Mouse (Mus musculus): ENCODE results near the gene Actn2. TPM values are rescaled to one million over a fixed set of nuclear protein-coding genes. Genes with fewer than 3 reads are reported as not detected.

Gene Actn2
- polyA plus RNA-seq, 1 experiment = 93.2 TPM

DNA sequence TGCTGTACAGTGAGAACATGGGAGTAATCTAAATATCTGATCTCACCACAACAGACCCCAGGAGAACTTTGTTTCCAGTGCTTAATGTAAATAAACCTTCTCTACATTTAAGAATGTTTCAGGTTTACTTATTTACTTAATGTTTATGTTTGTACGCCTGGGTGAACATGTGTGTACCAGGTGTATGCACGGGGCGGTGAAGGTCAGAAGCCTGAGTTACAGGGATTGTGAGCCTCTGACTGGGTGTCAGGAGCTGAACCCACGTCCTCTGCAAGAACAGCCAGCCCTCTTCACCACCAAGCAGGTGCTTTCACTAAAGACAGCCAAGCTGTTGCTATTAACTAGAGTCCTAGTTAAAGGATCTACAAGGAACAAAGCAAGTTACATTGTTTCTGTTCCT lies 66.3 kb downstream of the Actn2 start:
- 61% methylated on average over 4 of the region's 4 CpGs for WGBS
- Histone ChIP-seq H3K27ac (ENCODE audit: control insufficient read depth, insufficient read depth, low read length) (peak overlapping the region; percentile 38), H3K4me3 (ENCODE audit: control insufficient read depth, insufficient read depth, low read length) (no peak overlapping the region), H3K4me1 (replicated peaks; ENCODE audit: control insufficient read depth, insufficient read depth, low read length) (peaks cover 26% of the 10 kb centered on the region), H3K27me3 (ENCODE audit: control insufficient read depth, insufficient read depth, low read length) (no peaks in the 10 kb centered on the region), H3K36me3 (ENCODE audit: control insufficient read depth, insufficient read depth, low read length) (no peaks in the 10 kb centered on the region)
- DNase-seq = no peak
- TF ChIP-seq CTCF (IDR thresholded peaks at IDR 0.05; ENCODE audit: borderline replicate concordance, control insufficient read depth, extremely low read depth, insufficient read depth, low read length, poor library complexity) (no peak), POLR2A (IDR thresholded peaks at IDR 0.05; ENCODE audit: control insufficient read depth, extremely low read depth, insufficient read depth, low read length, poor library complexity) (no peak)

DNA sequence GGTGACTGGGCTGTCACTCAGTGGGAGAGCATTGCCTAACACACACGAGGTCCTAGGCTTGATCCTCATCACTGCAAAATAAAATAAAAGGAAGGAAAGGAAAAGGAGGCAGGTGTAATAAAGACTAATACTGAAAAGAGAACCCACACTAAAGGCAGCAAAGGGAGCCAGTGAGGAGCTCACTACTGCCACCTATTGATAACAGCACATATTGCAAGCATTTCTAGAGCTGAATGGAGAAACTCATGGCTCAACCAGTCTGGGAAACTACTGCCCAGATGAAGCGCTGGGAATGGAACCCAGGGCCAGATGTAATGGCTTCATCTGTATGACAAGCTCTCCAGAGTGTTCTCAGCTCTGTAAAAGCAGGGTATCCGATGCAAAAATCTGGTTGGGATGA lies 67.6 kb downstream of the Actn2 start:
- DNase-seq = peak; percentile 50
- Histone ChIP-seq H3K27ac (ENCODE audit: control insufficient read depth, insufficient read depth, low read length) (no peak overlapping the region), H3K4me1 (replicated peaks; ENCODE audit: control insufficient read depth, insufficient read depth, low read length) (peaks cover 26% of the 10 kb centered on the region), H3K36me3 (ENCODE audit: control insufficient read depth, insufficient read depth, low read length) (no peaks in the 10 kb centered on the region), H3K4me3 (ENCODE audit: control insufficient read depth, insufficient read depth, low read length) (no peak overlapping the region), H3K27me3 (ENCODE audit: control insufficient read depth, insufficient read depth, low read length) (no peaks in the 10 kb centered on the region)
- no peak for TF ChIP-seq CTCF (IDR thresholded peaks at IDR 0.05; ENCODE audit: borderline replicate concordance, control insufficient read depth, extremely low read depth, insufficient read depth, low read length, poor library complexity)
- no peak for TF ChIP-seq POLR2A (IDR thresholded peaks at IDR 0.05; ENCODE audit: control insufficient read depth, extremely low read depth, insufficient read depth, low read length, poor library complexity)
- WGBS = 56% methylated on average over 3 of the region's 3 CpGs

DNA sequence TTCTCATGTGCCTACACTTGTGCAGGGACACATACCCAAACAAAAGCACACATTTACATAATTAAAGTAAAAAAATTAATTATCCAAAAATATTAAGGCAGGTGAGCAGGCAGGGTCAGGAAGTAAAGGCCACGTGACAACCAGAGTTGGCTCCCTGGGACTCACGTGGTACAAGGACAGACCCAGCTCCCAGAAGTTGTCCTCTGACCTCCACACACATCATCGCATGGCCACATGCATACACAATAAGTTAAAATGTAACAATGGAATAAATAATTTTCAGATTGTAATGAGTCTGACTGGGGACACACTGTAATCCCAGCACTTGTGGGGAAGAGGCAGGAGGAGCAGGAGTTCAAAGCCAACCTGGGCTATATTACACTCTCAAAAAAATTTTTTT lies 72.6 kb downstream of the Actn2 start:
- DNase-seq = no peak
- TF ChIP-seq POLR2A (IDR thresholded peaks at IDR 0.05; ENCODE audit: control insufficient read depth, extremely low read depth, insufficient read depth, low read length, poor library complexity) (no peak), CTCF (IDR thresholded peaks at IDR 0.05; ENCODE audit: borderline replicate concordance, control insufficient read depth, extremely low read depth, insufficient read depth, low read length, poor library complexity) (no peak)
- Histone ChIP-seq H3K4me1 (replicated peaks; ENCODE audit: control insufficient read depth, insufficient read depth, low read length) (no peaks in the 10 kb centered on the region), H3K4me3 (ENCODE audit: control insufficient read depth, insufficient read depth, low read length) (no peak overlapping the region), H3K27ac (ENCODE audit: control insufficient read depth, insufficient read depth, low read length) (no peak overlapping the region), H3K36me3 (ENCODE audit: control insufficient read depth, insufficient read depth, low read length) (no peaks in the 10 kb centered on the region), H3K27me3 (ENCODE audit: control insufficient read depth, insufficient read depth, low read length) (no peaks in the 10 kb centered on the region)
- WGBS = 96% methylated on average over 3 of the region's 3 CpGs

DNA sequence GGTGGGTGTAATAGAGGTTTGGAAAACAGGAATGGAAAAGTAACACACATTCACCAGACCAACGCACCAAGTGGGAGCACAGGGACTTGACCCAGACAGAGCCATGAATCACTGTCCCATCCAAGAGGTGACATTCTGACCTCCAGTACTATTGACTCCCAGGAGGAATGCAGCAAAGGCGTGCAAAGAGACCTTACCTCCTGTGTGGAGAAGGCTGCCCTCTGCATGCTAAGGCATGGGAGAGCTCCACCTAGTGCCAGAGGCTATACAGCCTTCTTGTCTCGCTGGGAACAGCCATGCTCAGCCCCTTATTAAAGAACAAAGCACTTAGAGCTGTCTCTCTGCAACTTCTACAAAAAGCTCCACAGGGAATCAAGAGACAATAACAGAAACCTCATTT lies 73.5 kb downstream of the Actn2 start:
- WGBS = 90% methylated on average over 3 of the region's 3 CpGs
- DNase-seq = no peak
- H3K4me1 ChIP-seq (replicated peaks; ENCODE audit: control insufficient read depth, insufficient read depth, low read length) = no peaks in the 10 kb centered on the region
- no peak for TF ChIP-seq POLR2A (IDR thresholded peaks at IDR 0.05; ENCODE audit: control insufficient read depth, extremely low read depth, insufficient read depth, low read length, poor library complexity)
- TF ChIP-seq CTCF (IDR thresholded peaks at IDR 0.05; ENCODE audit: borderline replicate concordance, control insufficient read depth, extremely low read depth, insufficient read depth, low read length, poor library complexity) = no peak
- no peak overlapping the region for H3K27ac ChIP-seq (ENCODE audit: control insufficient read depth, insufficient read depth, low read length)
- H3K4me3 ChIP-seq (ENCODE audit: control insufficient read depth, insufficient read depth, low read length) = no peak overlapping the region
- H3K36me3 ChIP-seq (ENCODE audit: control insufficient read depth, insufficient read depth, low read length) = no peaks in the 10 kb centered on the region
- H3K27me3 ChIP-seq (ENCODE audit: control insufficient read depth, insufficient read depth, low read length) = no peaks in the 10 kb centered on the region

DNA sequence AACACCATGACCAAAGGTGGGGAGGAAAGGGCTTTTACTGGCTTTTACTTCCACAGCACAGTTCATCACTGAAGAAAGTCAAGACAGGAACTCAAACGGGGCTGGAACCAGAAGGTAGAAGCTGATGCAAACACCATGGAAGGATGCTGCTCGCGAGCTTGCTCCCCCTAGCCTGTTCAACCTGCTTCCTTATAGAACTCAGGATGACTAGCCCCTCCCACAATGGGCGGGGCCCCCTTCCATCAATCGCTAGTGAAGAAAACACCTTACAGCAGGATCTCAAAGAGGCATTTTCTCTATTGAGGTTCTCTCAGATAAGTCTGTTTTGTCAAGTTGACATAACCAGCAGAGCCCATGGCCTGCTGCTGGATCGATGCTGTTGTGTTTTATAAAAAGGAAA lies 76.6 kb downstream of the Actn2 start:
- H3K36me3 ChIP-seq (ENCODE audit: control insufficient read depth, insufficient read depth, low read length) = no peaks in the 10 kb centered on the region
- H3K4me1 ChIP-seq (replicated peaks; ENCODE audit: control insufficient read depth, insufficient read depth, low read length) = no peaks in the 10 kb centered on the region
- no peak for DNase-seq
- no peaks in the 10 kb centered on the region for H3K27me3 ChIP-seq (ENCODE audit: control insufficient read depth, insufficient read depth, low read length)
- 86% methylated on average over 6 of the region's 6 CpGs for WGBS
- H3K27ac ChIP-seq (ENCODE audit: control insufficient read depth, insufficient read depth, low read length) = no peak overlapping the region
- H3K4me3 ChIP-seq (ENCODE audit: control insufficient read depth, insufficient read depth, low read length) = no peak overlapping the region
- no peak for TF ChIP-seq CTCF (IDR thresholded peaks at IDR 0.05; ENCODE audit: borderline replicate concordance, control insufficient read depth, extremely low read depth, insufficient read depth, low read length, poor library complexity)
- TF ChIP-seq POLR2A (IDR thresholded peaks at IDR 0.05; ENCODE audit: control insufficient read depth, extremely low read depth, insufficient read depth, low read length, poor library complexity) = no peak

DNA sequence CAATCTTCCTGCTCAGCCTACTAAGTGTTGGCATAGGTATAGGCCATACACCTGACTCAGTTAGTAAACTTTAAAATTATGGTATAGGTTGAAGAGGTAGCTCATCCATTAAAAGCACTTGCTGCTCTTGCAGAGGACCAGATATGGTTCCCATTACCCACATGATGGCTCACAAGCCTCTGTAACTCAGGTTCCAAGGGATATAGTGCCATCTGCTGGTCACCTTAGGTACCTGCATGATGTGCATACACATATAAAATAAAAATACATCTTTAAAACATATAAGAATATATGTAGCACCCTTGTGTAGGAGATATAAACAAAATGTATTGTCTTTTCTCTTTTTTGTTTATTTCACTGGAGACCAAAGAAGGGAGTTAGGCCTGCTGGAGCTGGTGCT lies 79.1 kb downstream of the Actn2 start:
- H3K27ac ChIP-seq (ENCODE audit: control insufficient read depth, insufficient read depth, low read length) = no peak overlapping the region
- DNase-seq = no peak
- H3K4me1 ChIP-seq (replicated peaks; ENCODE audit: control insufficient read depth, insufficient read depth, low read length) = no peaks in the 10 kb centered on the region
- no peaks in the 10 kb centered on the region for H3K27me3 ChIP-seq (ENCODE audit: control insufficient read depth, insufficient read depth, low read length)
- TF ChIP-seq POLR2A (IDR thresholded peaks at IDR 0.05; ENCODE audit: control insufficient read depth, extremely low read depth, insufficient read depth, low read length, poor library complexity) (no peak), CTCF (IDR thresholded peaks at IDR 0.05; ENCODE audit: borderline replicate concordance, control insufficient read depth, extremely low read depth, insufficient read depth, low read length, poor library complexity) (no peak)
- no peak overlapping the region for H3K4me3 ChIP-seq (ENCODE audit: control insufficient read depth, insufficient read depth, low read length)
- no peaks in the 10 kb centered on the region for H3K36me3 ChIP-seq (ENCODE audit: control insufficient read depth, insufficient read depth, low read length)

All from thymus, adult 2 months (tissue).